Mouse (Mus musculus) stomach, postnatal 0 days (tissue): ENCODE measurements around the gene Myo1a. TPM values are rescaled to one million over a fixed set of nuclear protein-coding genes. Genes with fewer than 3 reads are reported as not detected.

Source experiments
- ATAC-seq: fragments of 200-750 bp; cut with Nextera tagmentation; 2 replicates; pipeline ENCODE4 v1.8.0; 2017; ENCODE audit not compliant: low FRiP score, low TSS enrichment
- DNase-seq: peaks from one replicate; pipeline ENCODE4 v3.0.0-alpha.2; 2016; ENCODE audit warnings: low spot score
- H3K27ac ChIP-seq: fragments of 300-500 bp; sonication (generic); replicated peaks from 2 replicates; pipeline ENCODE4 v1.5.1; 2014; ENCODE audit warnings: mild to moderate bottlenecking, control low read depth
- H3K27me3 ChIP-seq: fragments of 300-500 bp; sonication (generic); 2 replicates; pipeline ENCODE4 v1.6.1; 2014; ENCODE audit warnings: low read length; ENCODE audit not compliant: control insufficient read depth, insufficient read depth
- H3K36me3 ChIP-seq: fragments of 300-500 bp; sonication (generic); 2 replicates; pipeline ENCODE4 v1.6.1; 2014; ENCODE audit warnings: low read length, mixed read lengths; ENCODE audit not compliant: control insufficient read depth, insufficient read depth
- H3K4me1 ChIP-seq: fragments of 300-500 bp; sonication (generic); replicated peaks from 2 replicates; pipeline ENCODE4 v1.6.1; 2014; ENCODE audit warnings: antibody characterized with exemption; ENCODE audit not compliant: control insufficient read depth, insufficient read depth
- H3K4me2 ChIP-seq: fragments of 300-500 bp; sonication (generic); replicated peaks from 2 replicates; pipeline ENCODE4 v1.6.1; 2014; ENCODE audit warnings: low read depth, mild to moderate bottlenecking, control low read depth, moderate library complexity
- H3K4me3 ChIP-seq: fragments of 300-500 bp; sonication (generic); 2 replicates; pipeline ENCODE4 v1.5.1; 2014; ENCODE audit warnings: low read depth, low read length, control low read depth
- H3K9ac ChIP-seq: fragments of 300-500 bp; sonication (generic); 2 replicates; pipeline ENCODE4 v1.6.1; 2014; ENCODE audit warnings: mild to moderate bottlenecking, low read length, control low read depth, mixed read lengths
- H3K9me3 ChIP-seq: fragments of 300-500 bp; sonication (generic); 2 replicates; pipeline ENCODE4 v1.6.1; 2016; ENCODE audit warnings: low read length; ENCODE audit not compliant: control insufficient read depth
- CTCF ChIP-seq: IDR thresholded peaks from 2 replicates; pipeline ENCODE4 v1.5.1; 2016; ENCODE audit warnings: antibody characterized with exemption, low read depth, mild to moderate bottlenecking, moderate library complexity
- EP300 ChIP-seq: optimal IDR thresholded peaks from 2 replicates; pipeline ENCODE3; 2016; ENCODE audit warnings: antibody characterized with exemption
- WGBS: fragments of 180-500 bp; shearing (Covaris S2); extraction: QIAGEN DNeasy Blood & Tissue Kit; methylation state at CpG from one replicate; pipeline ENCODE4 v1.1.7; 2014; 5-methylcytosine and 5-hydroxymethylcytosine counted together
- polyA plus RNA-seq: library from polyadenylated mRNA; unstranded; fragments of >200 nt; fragmentation: Nextera tagmentation; extraction: Ambion mirVana; gene quantifications from 2 replicates; pipeline ENCODE4 v1.2.1, GENCODE M21; 2015

Myo1a gene
- polyA plus RNA-seq, 1 experiment from 2014 or later = 39.3 TPM

DNA sequence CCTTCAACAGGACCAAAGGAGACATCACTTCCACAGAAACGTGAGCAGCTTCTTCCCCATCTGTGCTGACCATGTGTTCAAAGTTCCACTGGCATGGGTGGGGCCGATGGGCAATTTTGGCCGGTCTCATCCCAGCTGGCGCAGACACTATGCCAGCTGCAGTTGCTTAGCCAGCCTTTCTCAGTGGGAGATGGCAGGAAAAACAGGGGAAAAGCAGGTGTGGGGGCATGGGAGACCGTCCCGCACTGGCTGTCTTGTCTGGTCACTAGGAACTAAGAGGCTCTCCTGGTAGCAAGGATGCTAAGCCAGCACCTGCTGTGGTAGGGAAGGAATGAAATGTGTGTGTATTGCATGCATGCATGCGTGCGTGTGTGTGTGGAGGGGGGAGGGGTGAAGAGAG is 23.5 kb downstream of the Myo1a start:
- DNase-seq = no peak
- no peaks in the 10 kb centered on the region for H3K27me3 ChIP-seq
- no peak for TF ChIP-seq EP300
- no peak for TF ChIP-seq CTCF
- no peak overlapping the region for H3K27ac ChIP-seq
- 70% methylated on average over 8 of the region's 8 CpGs for WGBS
- H3K4me2 ChIP-seq = no peak overlapping the region
- no peak for ATAC-seq
- no peaks in the 10 kb centered on the region for H3K9me3 ChIP-seq
- H3K9ac ChIP-seq = no peak overlapping the region
- H3K4me3 ChIP-seq = no peak overlapping the region
- H3K4me1 ChIP-seq = no peaks in the 10 kb centered on the region
- no peaks in the 10 kb centered on the region for H3K36me3 ChIP-seq

- Histone ChIP-seq H3K9me3 (no peaks in the 10 kb centered on the region), H3K36me3 (no peaks in the 10 kb centered on the region), H3K9ac (no peak overlapping the region), H3K27me3 (no peaks in the 10 kb centered on the region), H3K4me2 (no peak overlapping the region), H3K4me1 (no peaks in the 10 kb centered on the region), H3K4me3 (no peak overlapping the region), H3K27ac (no peak overlapping the region)
- ATAC-seq = no peak
- TF ChIP-seq EP300 (no peak), CTCF (no peak)
- DNase-seq = no peak
- 73% methylated on average over 11 of the region's 11 CpGs for WGBS
Observed at GRCm38 (mm10) chr10:127730285-127730932, 25.4 kb downstream of the Myo1a start.

GRCm38 (mm10) chr10:127730933-127731310 is 26.0 kb downstream of the Myo1a start:
- H3K36me3 ChIP-seq = no peaks in the 10 kb centered on the region
- H3K27ac ChIP-seq = no peak overlapping the region
- ATAC-seq (no peak), DNase-seq (no peak)
- H3K4me2 ChIP-seq = no peak overlapping the region
- 40% methylated on average over 9 of the region's 9 CpGs for WGBS
- no peaks in the 10 kb centered on the region for H3K9me3 ChIP-seq
- H3K4me1 ChIP-seq = no peaks in the 10 kb centered on the region
- no peak overlapping the region for H3K9ac ChIP-seq
- TF ChIP-seq EP300 (no peak), CTCF (no peak)
- H3K4me3 ChIP-seq = no peak overlapping the region
- no peaks in the 10 kb centered on the region for H3K27me3 ChIP-seq

GRCm38 (mm10) chr10:127731397-127731796 is 26.4 kb downstream of the Myo1a start:
- Histone ChIP-seq H3K27me3 (no peaks in the 10 kb centered on the region), H3K4me3 (no peak overlapping the region), H3K9me3 (no peaks in the 10 kb centered on the region), H3K36me3 (no peaks in the 10 kb centered on the region), H3K4me1 (no peaks in the 10 kb centered on the region), H3K9ac (no peak overlapping the region), H3K27ac (no peak overlapping the region), H3K4me2 (no peak overlapping the region)
- WGBS = 26% methylated on average over 5 of the region's 5 CpGs
- DNase-seq (no peak), ATAC-seq (no peak)
- TF ChIP-seq EP300 (no peak), CTCF (no peak)

DNA sequence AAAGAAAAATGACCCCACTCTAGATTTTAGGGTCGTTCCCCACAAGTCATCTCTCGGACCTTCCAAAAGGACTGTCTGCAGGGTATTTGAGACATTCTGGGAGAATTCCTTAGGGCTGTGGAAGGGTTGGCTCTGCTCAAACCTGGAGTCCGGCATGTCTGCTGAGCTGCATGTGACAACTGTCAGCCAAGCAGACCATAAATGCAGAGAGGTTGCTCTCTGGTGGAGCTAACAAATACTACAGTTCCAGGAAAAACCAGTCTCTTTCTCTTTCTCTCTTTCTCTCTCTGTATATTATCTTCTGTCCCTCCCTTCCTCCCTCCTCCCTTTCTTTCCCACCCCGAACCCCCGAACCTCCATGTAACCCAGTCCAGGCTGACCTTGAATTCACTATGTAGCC is 29.5 kb downstream of the Myo1a start:
- Histone ChIP-seq H3K9ac (no peak overlapping the region), H3K27me3 (no peaks in the 10 kb centered on the region), H3K27ac (no peak overlapping the region), H3K4me1 (no peaks in the 10 kb centered on the region), H3K4me3 (no peak overlapping the region), H3K4me2 (no peak overlapping the region), H3K9me3 (no peaks in the 10 kb centered on the region), H3K36me3 (no peaks in the 10 kb centered on the region)
- no peak for DNase-seq
- WGBS = 27% methylated on average over 5 of the region's 5 CpGs
- ATAC-seq = no peak
- TF ChIP-seq CTCF = peak; percentile 83
- no peak for TF ChIP-seq EP300

DNA sequence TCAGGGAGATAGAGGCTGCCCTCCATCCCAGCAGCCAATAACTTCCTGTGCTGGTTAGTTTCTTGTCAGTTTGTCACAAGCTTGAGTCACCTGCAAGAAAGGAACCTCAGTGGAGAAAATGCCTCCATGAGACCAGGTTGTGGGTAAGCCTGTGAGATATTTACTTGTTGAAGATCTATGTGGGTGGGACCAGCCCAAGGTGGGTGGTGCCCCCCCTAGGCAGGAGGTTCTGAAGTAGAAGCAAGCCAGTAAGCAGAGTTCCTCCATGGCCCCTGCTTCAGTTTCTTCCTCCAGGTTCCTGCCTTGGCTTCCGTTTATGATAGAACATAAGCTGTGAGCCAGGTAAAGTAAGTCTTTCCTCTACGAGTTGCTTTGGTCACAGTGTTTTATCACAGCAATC is 31.3 kb downstream of the Myo1a start:
- Histone ChIP-seq H3K9ac (no peak overlapping the region), H3K27me3 (no peaks in the 10 kb centered on the region), H3K4me2 (no peak overlapping the region), H3K4me3 (no peak overlapping the region), H3K27ac (no peak overlapping the region), H3K4me1 (no peaks in the 10 kb centered on the region), H3K9me3 (no peaks in the 10 kb centered on the region), H3K36me3 (no peaks in the 10 kb centered on the region)
- ATAC-seq (no peak), DNase-seq (no peak)
- WGBS = 52% methylated on average over 2 of the region's 2 CpGs
- TF ChIP-seq EP300 (no peak), CTCF (no peak)
